Mouse (Mus musculus): ENCODE results near the gene Acod1. TPM values are rescaled to one million over a fixed set of nuclear protein-coding genes. Genes with fewer than 3 reads are reported as not detected.

Acod1 gene
- polyA plus RNA-seq, 1 experiment from 2014 or later: 0.25 TPM

DNA sequence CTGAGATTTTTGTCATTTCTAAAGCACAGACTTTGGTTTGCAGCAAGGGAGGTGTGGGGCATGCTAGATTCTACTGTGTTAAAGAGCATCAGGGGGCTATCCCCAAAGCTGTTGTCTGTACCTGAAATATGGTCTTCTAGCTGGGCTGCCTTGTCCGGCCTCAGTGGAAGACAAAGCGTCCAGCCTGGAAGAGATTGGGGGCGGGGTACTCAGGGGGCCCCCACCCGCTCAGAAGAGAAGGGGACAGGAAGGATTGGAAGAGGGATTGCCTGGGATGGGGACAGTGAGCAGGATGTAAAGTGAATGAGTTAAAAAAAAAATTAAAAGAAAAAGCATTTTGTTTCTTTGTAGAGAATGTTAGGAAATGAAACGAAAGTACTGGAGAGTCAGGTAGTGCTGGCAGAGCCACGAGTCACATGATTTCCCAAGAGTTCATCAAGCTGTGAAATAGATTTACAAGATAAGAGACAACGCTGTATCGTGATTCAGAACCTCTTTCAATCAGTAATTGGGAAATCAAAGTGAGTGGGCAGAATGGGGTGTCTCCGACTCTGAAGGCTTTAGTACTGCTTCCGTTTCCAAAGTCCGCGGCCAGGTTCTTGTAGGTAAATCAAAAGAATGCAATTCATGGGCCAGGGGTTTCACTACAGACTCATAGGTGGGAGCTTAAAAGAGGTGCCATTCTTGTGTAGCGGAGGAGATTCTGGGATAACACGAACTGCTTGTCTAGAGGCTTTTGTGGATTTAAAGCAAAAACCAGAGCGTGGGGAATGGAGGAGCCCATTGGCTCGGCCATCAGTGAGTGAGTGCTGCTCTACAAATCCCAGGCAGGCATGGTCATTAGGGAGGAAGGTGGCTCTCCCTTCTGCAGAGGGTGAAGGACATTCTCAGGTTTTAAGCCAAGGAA, 31.5 kb downstream of the Acod1 start:
- WGBS: 89% methylated on average over 16 of the region's 16 CpGs
- Histone ChIP-seq H3K36me3 (ENCODE audit: control insufficient read depth, insufficient read depth, low read length) (peaks cover 15% of the 10 kb centered on the region; the same call in 1 of the 2 replicates), H3K9me3 (ENCODE audit: control insufficient read depth, low read length) (no peaks in the 10 kb centered on the region), H3K4me2 (no peak overlapping the region), H3K4me3 (ENCODE audit: low read depth, low read length) (no peak overlapping the region), H3K4me1 (replicated peaks; ENCODE audit: control insufficient read depth, insufficient read depth, low read length) (no peaks in the 10 kb centered on the region), H3K27ac (ENCODE audit: low read depth, low read length) (no peak overlapping the region), H3K9ac (ENCODE audit: low read depth, low read length) (no peak overlapping the region), H3K27me3 (replicated peaks; ENCODE audit: control insufficient read depth, insufficient read depth, low read length) (no peaks in the 10 kb centered on the region)
- ATAC-seq (replicated peaks; ENCODE audit: low FRiP score) (no peak), DNase-seq (ENCODE audit: low spot score) (no peak)

DNA sequence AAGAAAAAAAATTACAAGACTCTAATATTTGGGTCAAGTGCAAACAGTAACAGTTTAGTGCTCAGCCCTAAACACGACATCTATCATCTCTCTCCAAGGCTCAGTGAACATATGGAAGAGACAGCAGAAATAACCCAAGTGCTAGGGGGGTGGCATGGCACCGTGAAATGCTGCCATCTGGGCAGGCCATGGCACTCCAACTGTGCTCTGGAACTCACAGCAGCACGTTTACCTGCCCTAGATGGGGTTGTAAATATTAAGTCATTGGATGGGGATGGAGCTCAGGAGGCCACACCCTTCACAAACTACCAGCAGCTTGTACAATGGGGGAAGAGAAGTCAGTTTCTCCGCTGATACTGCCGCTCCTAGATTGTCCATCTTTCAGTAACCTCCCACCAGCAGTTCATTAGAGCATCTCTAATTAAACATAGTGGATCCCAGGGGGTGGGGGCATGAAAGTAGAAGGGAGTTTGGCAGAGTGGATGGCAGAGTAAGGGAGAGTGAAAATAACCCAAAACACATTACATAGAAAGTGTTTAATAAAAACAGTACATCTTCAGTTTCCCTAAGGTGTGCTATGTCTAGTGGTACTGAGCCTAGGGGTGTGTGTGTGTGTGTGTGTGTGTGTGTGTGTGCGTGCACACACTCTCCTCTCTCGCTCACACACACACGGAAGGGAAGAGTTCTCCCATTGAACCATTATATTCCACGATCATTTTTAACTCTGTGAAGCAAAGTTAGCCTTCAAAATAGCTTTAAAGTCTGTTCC, 32.6 kb downstream of the Acod1 start:
- H3K27me3 ChIP-seq (replicated peaks; ENCODE audit: control insufficient read depth, insufficient read depth, low read length): no peaks in the 10 kb centered on the region
- no peak for ATAC-seq (replicated peaks; ENCODE audit: low FRiP score)

DNA sequence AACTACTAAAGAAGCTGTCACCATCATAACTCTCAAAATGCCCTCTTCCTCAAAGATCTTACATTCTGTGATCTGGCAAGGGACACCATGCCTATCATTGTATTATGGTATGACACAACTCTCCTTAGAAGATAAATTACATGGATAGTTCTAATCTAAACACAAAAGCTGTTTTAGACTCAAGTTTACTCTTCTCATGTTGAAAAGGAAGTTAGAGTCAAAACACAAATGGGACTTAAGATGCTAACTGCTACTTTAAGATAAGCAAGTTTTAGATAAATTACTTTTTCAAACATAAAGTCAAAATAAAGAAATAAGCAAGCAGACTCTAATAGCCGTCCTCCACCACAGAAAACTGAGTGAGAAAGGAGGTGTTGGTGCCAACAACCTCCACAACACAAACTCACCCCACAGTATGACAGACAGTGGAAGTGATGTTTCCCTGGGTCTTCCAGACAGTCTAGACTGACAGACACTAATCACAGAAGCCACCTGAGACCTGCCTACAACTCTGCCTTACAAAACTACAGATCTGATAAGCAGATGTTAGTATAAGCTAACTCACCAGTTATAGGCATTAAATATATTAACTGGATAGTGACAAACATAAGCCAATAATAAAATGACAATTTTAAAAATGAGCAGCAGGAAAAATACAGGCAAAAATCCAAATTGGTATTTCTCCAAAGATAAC, 39.2 kb downstream of the Acod1 start:
- 70% methylated on average over 1 of the region's 1 CpGs for WGBS

More for the DNA sequence above, 32.6 kb downstream of the Acod1 start:
- H3K36me3 ChIP-seq (ENCODE audit: control insufficient read depth, insufficient read depth, low read length): peaks cover 11% of the 10 kb centered on the region; the same call in 1 of the 2 replicates
- no peaks in the 10 kb centered on the region for H3K4me1 ChIP-seq (replicated peaks; ENCODE audit: control insufficient read depth, insufficient read depth, low read length)
- H3K9ac ChIP-seq (ENCODE audit: low read depth, low read length): no peak overlapping the region
- no peak overlapping the region for H3K4me3 ChIP-seq (ENCODE audit: low read depth, low read length)
- no peaks in the 10 kb centered on the region for H3K9me3 ChIP-seq (ENCODE audit: control insufficient read depth, low read length)
- no peak for DNase-seq (ENCODE audit: low spot score)
- H3K27ac ChIP-seq (ENCODE audit: low read depth, low read length): no peak overlapping the region
- no peak overlapping the region for H3K4me2 ChIP-seq
- 83% methylated on average over 9 of the region's 9 CpGs for WGBS

DNA sequence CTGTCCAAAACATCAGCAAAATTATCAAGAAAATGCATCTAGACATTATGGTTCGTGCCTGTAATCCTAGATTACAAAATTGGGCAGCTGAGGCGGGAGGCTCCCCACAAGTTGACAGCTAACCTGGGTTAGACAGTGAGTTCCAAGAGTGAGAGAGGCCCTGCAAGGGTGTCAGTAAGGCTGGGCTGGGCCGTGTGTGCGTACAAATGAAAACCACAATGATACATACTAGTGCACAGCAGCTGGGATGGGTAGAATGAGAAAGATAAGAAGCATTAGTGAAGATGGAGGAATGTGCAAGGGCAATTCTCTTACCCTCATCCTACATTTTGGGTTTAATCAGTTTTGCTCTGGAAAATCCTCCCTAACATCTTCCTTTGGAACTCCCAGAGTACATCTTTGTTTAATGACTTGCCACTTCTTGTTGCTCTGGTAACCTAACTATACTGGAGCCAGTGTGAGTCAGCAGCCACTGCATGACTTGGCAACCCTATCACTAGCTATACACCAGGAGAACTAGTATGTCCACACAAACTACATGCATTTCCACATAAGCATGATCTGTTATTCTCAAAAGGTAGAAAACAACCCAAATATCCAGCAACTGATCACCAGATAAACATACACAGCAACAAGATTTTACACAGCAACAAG, 40.0 kb downstream of the Acod1 start:
- H3K27ac ChIP-seq (ENCODE audit: low read depth, low read length): peak overlapping the region; percentile 63
- H3K4me1 ChIP-seq (replicated peaks; ENCODE audit: control insufficient read depth, insufficient read depth, low read length): peaks cover 8% of the 10 kb centered on the region; the same call in 1 of the 2 replicates
- no peak overlapping the region for H3K4me3 ChIP-seq (ENCODE audit: low read depth, low read length)
- H3K9me3 ChIP-seq (ENCODE audit: control insufficient read depth, low read length): no peaks in the 10 kb centered on the region
- peaks cover 29% of the 10 kb centered on the region for H3K36me3 ChIP-seq (ENCODE audit: control insufficient read depth, insufficient read depth, low read length)
- 55% methylated on average over 4 of the region's 4 CpGs for WGBS
- ATAC-seq (replicated peaks; ENCODE audit: low FRiP score): peak; percentile 89
- H3K4me2 ChIP-seq: peak overlapping the region; percentile 6; the same call in 1 of the 2 replicates
- no peak for DNase-seq (ENCODE audit: low spot score)
- no peak overlapping the region for H3K9ac ChIP-seq (ENCODE audit: low read depth, low read length)
- H3K27me3 ChIP-seq (replicated peaks; ENCODE audit: control insufficient read depth, insufficient read depth, low read length): no peaks in the 10 kb centered on the region

More for the DNA sequence above, 39.2 kb downstream of the Acod1 start:
- Histone ChIP-seq H3K9me3 (ENCODE audit: control insufficient read depth, low read length) (no peaks in the 10 kb centered on the region), H3K27me3 (replicated peaks; ENCODE audit: control insufficient read depth, insufficient read depth, low read length) (no peaks in the 10 kb centered on the region), H3K27ac (ENCODE audit: low read depth, low read length) (peak overlapping the region; percentile 63), H3K36me3 (ENCODE audit: control insufficient read depth, insufficient read depth, low read length) (peaks cover 29% of the 10 kb centered on the region), H3K4me1 (replicated peaks; ENCODE audit: control insufficient read depth, insufficient read depth, low read length) (peaks cover 8% of the 10 kb centered on the region; the same call in 1 of the 2 replicates), H3K4me3 (ENCODE audit: low read depth, low read length) (no peak overlapping the region), H3K9ac (ENCODE audit: low read depth, low read length) (no peak overlapping the region), H3K4me2 (no peak overlapping the region)
- peak; percentile 53 for ATAC-seq (replicated peaks; ENCODE audit: low FRiP score)
- no peak for DNase-seq (ENCODE audit: low spot score)

DNA sequence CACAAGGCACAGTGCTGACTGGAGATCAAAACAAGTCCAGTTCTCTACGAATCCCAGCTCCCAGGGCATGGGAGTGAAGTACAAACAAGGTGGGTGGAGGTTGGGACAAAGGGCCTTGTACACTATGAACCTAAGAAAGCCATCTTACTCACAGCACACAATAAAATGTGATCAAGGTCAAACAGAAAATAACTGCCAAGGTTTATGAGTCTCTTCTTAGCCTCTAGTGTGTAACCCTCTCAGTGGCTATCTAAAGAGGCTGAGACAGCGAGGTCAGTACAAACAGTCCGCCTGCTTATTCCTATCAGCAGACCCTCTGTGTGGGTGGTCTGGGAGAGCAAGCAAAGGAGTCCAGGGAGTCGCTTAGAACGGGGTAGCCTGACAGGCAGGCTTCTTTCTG, 41.1 kb downstream of the Acod1 start:
- no peak overlapping the region for H3K4me3 ChIP-seq (ENCODE audit: low read depth, low read length)
- H3K4me2 ChIP-seq: no peak overlapping the region
- no peak for ATAC-seq (replicated peaks; ENCODE audit: low FRiP score)
- WGBS: 86% methylated on average over 5 of the region's 5 CpGs
- H3K27me3 ChIP-seq (replicated peaks; ENCODE audit: control insufficient read depth, insufficient read depth, low read length): no peaks in the 10 kb centered on the region
- peaks cover 8% of the 10 kb centered on the region; the same call in 1 of the 2 replicates for H3K4me1 ChIP-seq (replicated peaks; ENCODE audit: control insufficient read depth, insufficient read depth, low read length)
- H3K9ac ChIP-seq (ENCODE audit: low read depth, low read length): no peak overlapping the region
- no peak overlapping the region for H3K27ac ChIP-seq (ENCODE audit: low read depth, low read length)
- no peaks in the 10 kb centered on the region for H3K9me3 ChIP-seq (ENCODE audit: control insufficient read depth, low read length)
- no peak for DNase-seq (ENCODE audit: low spot score)
- H3K36me3 ChIP-seq (ENCODE audit: control insufficient read depth, insufficient read depth, low read length): peaks cover 29% of the 10 kb centered on the region

DNA sequence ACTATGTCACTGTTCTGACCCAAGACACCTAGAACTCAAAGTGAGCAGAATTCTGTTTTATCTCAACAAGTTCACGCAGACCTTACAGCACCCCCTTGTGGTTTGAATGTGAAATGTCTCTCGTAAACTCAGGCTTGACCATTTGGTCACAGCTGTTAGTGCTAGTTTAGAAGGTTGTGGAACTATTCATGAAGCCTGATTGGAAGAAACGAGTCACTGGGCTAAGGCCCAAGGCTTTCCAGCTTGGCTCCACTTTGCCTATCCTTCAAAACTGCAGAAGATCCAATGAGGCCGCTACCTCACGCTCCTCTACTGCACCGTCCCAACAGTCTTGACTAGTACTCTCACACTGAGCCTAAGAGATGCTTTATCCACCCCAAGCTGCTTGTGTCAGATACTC, 41.8 kb downstream of the Acod1 start:
- no peaks in the 10 kb centered on the region for H3K27me3 ChIP-seq (replicated peaks; ENCODE audit: control insufficient read depth, insufficient read depth, low read length)
- peaks cover 11% of the 10 kb centered on the region; the same call in 1 of the 2 replicates for H3K4me1 ChIP-seq (replicated peaks; ENCODE audit: control insufficient read depth, insufficient read depth, low read length)
- H3K9me3 ChIP-seq (ENCODE audit: control insufficient read depth, low read length): no peaks in the 10 kb centered on the region
- no peak for ATAC-seq (replicated peaks; ENCODE audit: low FRiP score)
- H3K9ac ChIP-seq (ENCODE audit: low read depth, low read length): no peak overlapping the region
- H3K4me3 ChIP-seq (ENCODE audit: low read depth, low read length): no peak overlapping the region
- H3K36me3 ChIP-seq (ENCODE audit: control insufficient read depth, insufficient read depth, low read length): peaks cover 25% of the 10 kb centered on the region
- no peak overlapping the region for H3K27ac ChIP-seq (ENCODE audit: low read depth, low read length)
- no peak overlapping the region for H3K4me2 ChIP-seq
- 71% methylated on average over 6 of the region's 6 CpGs for WGBS
- no peak for DNase-seq (ENCODE audit: low spot score)

DNA sequence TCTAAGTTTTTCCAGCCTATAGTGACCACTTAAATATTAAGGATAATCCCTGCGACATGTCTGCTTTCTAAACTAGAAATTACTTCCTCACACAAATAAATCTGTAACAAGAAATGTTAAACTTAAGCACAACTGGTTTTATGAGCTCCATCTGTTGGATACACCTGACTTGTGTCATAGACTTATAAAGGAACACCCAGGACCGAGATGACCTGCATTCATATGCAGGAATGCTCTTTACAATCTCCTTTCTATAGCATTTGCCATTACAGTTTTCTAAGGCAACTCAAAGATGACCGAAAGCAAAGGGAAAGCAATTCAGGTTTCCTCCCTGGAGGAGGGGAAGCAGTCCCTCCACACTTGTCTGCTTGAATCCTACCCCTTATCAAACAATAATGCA, 46.5 kb downstream of the Acod1 start:
- H3K4me1 ChIP-seq (replicated peaks; ENCODE audit: control insufficient read depth, insufficient read depth, low read length): peaks cover 12% of the 10 kb centered on the region
- no peak for ATAC-seq (replicated peaks; ENCODE audit: low FRiP score)
- WGBS: 86% methylated on average over 3 of the region's 3 CpGs

DNA sequence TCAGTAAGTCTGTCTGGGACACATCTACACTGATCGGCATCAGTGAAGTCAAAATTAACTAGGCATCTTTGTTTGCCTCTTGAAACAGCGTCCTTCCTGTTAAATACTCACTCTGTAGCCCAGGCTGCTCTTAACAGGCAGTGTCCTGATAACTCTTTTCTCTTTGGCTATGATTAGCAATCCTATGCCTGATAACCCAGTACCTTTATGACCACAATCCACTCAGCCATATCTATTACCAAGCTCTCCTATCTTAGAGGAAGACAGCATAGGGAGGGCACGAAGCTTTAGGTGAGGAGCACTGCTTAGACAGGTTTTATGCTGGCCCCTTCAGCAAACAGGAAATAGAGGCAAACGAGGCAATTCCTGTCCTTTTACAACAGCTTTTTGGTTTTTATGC, 46.9 kb downstream of the Acod1 start:
- peaks cover 10% of the 10 kb centered on the region for H3K36me3 ChIP-seq (ENCODE audit: control insufficient read depth, insufficient read depth, low read length)
- H3K9ac ChIP-seq (ENCODE audit: low read depth, low read length): no peak overlapping the region
- DNase-seq (ENCODE audit: low spot score) (no peak), ATAC-seq (replicated peaks; ENCODE audit: low FRiP score) (no peak)
- H3K4me1 ChIP-seq (replicated peaks; ENCODE audit: control insufficient read depth, insufficient read depth, low read length): peaks cover 12% of the 10 kb centered on the region
- no peak overlapping the region for H3K27ac ChIP-seq (ENCODE audit: low read depth, low read length)
- no peak overlapping the region for H3K4me2 ChIP-seq
- H3K27me3 ChIP-seq (replicated peaks; ENCODE audit: control insufficient read depth, insufficient read depth, low read length): no peaks in the 10 kb centered on the region
- H3K9me3 ChIP-seq (ENCODE audit: control insufficient read depth, low read length): no peaks in the 10 kb centered on the region
- WGBS: 48% methylated on average over 4 of the region's 4 CpGs
- no peak overlapping the region for H3K4me3 ChIP-seq (ENCODE audit: low read depth, low read length)

More for the DNA sequence above, 46.5 kb downstream of the Acod1 start:
- Histone ChIP-seq H3K27me3 (replicated peaks; ENCODE audit: control insufficient read depth, insufficient read depth, low read length) (no peaks in the 10 kb centered on the region), H3K4me3 (ENCODE audit: low read depth, low read length) (no peak overlapping the region), H3K9me3 (ENCODE audit: control insufficient read depth, low read length) (no peaks in the 10 kb centered on the region), H3K36me3 (ENCODE audit: control insufficient read depth, insufficient read depth, low read length) (peaks cover 11% of the 10 kb centered on the region), H3K4me2 (no peak overlapping the region), H3K27ac (ENCODE audit: low read depth, low read length) (no peak overlapping the region), H3K9ac (ENCODE audit: low read depth, low read length) (no peak overlapping the region)
- DNase-seq (ENCODE audit: low spot score): no peak

All from liver, embryonic 11.5 days (tissue).